ENCODE assay signal across 20 mouse cellular contexts in genomic region chr10:94800677-94801354, GRCm38 (mm10).
DNase-seq lines count a peak whose midpoint lies in the region; ATAC-seq and TF ChIP-seq lines count a peak whose summit lies in the region.
"Had no signal": no experiment of that assay in that cellular context is flagged by ENCODE, and none has a peak within 500 bp of the region (broad histone marks: within the 10 kb centered on the region; RNA-seq: fewer than 3 reads in every experiment).

No protein-coding gene starts in this region.

- DNase-seq in embryonic facial prominence, embryonic 11.5 days (ENCODE audit: low spot score): no peak
- DNase-seq in embryonic facial prominence, embryonic 10.5 days (ENCODE audit: low spot score): no peak
- DNase-seq in heart, postnatal 0 days (ENCODE audit: low spot score): no peak
- no peak for DNase-seq in heart, embryonic 10.5 days (ENCODE audit: low spot score)
- DNase-seq in MEL (ENCODE audit: low read depth, low spot score): peak; percentile 50
- no peak for DNase-seq in liver, embryonic 14.5 days (ENCODE audit: low read depth in 3 of 3, low spot score in 3 of 3)
- DNase-seq in cerebellum, adult 18-20 months: no peak
- DNase-seq in testis, postnatal 14 days (ENCODE audit: low spot score): no peak
- DNase-seq: adrenal gland, postnatal 10 days; cerebellum, adult 11-12 months; forebrain, postnatal 0 days; gastrocnemius, adult 2 months; heart, postnatal 36 days; layer of hippocampus, postnatal 36 days; lung, adult 2 months; right cerebral cortex, adult 18-20 months; thymus, adult 18-20 months had no signal

- ATAC-seq in embryonic facial prominence, embryonic 11.5 days (replicated peaks; ENCODE audit: insufficient number of reproducible peaks, low FRiP score, low TSS enrichment, low read depth): 0 out of 2 replicates have a peak, but pooled peaks have one; percentile 27
- peak; percentile 32; the same call in 1 of the 2 replicates for ATAC-seq in heart, postnatal 0 days (ENCODE audit: insufficient read depth, low read depth)
- peak; percentile 52 for ATAC-seq in liver, embryonic 14.5 days (ENCODE audit: insufficient read depth)
- ATAC-seq: forebrain, postnatal 0 days; midbrain, embryonic 16.5 days had no signal

- no peak overlapping the region for H3K4me3 ChIP-seq in embryonic facial prominence, embryonic 11.5 days (ENCODE audit: low read depth, low read length)
- no peak overlapping the region for H3K4me3 ChIP-seq in embryonic facial prominence, embryonic 10.5 days
- H3K4me3 ChIP-seq in heart, postnatal 0 days (ENCODE audit: low read depth, low read length): no peak overlapping the region
- no peak overlapping the region for H3K4me3 ChIP-seq in heart, embryonic 10.5 days
- no peak overlapping the region for H3K4me3 ChIP-seq in MEL (ENCODE audit: control insufficient read depth in 1 of 2, insufficient read depth in 1 of 2, low read depth in 2 of 2, low read length in 2 of 2)
- no peak overlapping the region for H3K4me3 ChIP-seq in liver, embryonic 14.5 days (ENCODE audit: insufficient read depth in 1 of 2, low read depth in 2 of 2, low read length in 2 of 2)
- H3K4me3 ChIP-seq: embryonic facial prominence, embryonic 13.5 days; gastrocnemius, adult 2 months; kidney, embryonic 15.5 days had no signal

- H3K9ac ChIP-seq in embryonic facial prominence, embryonic 11.5 days (replicated peaks; ENCODE audit: low read length): no peak overlapping the region
- H3K9ac ChIP-seq in heart, postnatal 0 days (replicated peaks; ENCODE audit: low read depth, low read length): no peak overlapping the region
- no peak overlapping the region for H3K9ac ChIP-seq in MEL (ENCODE audit: control insufficient read depth, low read depth, low read length, poor library complexity, severe bottlenecking)
- no peak overlapping the region for H3K9ac ChIP-seq in liver, embryonic 14.5 days (replicated peaks)
- H3K9ac ChIP-seq: embryonic facial prominence, embryonic 13.5 days; forebrain, postnatal 0 days; kidney, embryonic 15.5 days had no signal

- H3K79me2 ChIP-seq in MEL (ENCODE audit: control insufficient read depth, insufficient read depth, low read length, poor library complexity): no peaks in the 10 kb centered on the region

- no peak for TF ChIP-seq EP300 in heart, postnatal 0 days (IDR thresholded peaks at IDR 0.05; ENCODE audit: low read depth)
- peak in 1 of 2 experiments; percentile 47; a peak in 1 of 4 replicates for TF ChIP-seq EP300 in MEL (IDR thresholded peaks at IDR 0.05; ENCODE audit: low read depth in 1 of 2, low read length in 2 of 2)
- no peak for TF ChIP-seq EP300 in liver, embryonic 14.5 days (IDR thresholded peaks at IDR 0.05; ENCODE audit: low read depth)

- no peak for TF ChIP-seq RAD21 in MEL (IDR thresholded peaks at IDR 0.05; ENCODE audit: low read depth, low read length)

- H3K27ac ChIP-seq in embryonic facial prominence, embryonic 11.5 days (replicated peaks; ENCODE audit: low read depth, low read length): no peak overlapping the region
- no peak overlapping the region for H3K27ac ChIP-seq in embryonic facial prominence, embryonic 10.5 days (replicated peaks)
- no peak overlapping the region for H3K27ac ChIP-seq in heart, postnatal 0 days (ENCODE audit: low read depth)
- no peak overlapping the region; the same call in 1 of the 2 replicates for H3K27ac ChIP-seq in heart, embryonic 10.5 days
- H3K27ac ChIP-seq in MEL (ENCODE audit: control insufficient read depth, low read depth, low read length): peak overlapping the region; percentile 33
- no peak overlapping the region for H3K27ac ChIP-seq in liver, embryonic 14.5 days
- H3K27ac ChIP-seq: embryonic facial prominence, embryonic 13.5 days; gastrocnemius, adult 2 months; kidney, embryonic 15.5 days had no signal

- no peak for TF ChIP-seq POLR2A in MEL (IDR thresholded peaks at IDR 0.05; ENCODE audit: control insufficient read depth in 1 of 2, insufficient read depth in 1 of 2, low read depth in 1 of 2, low read length in 2 of 2, poor library complexity in 1 of 2)

- no peak overlapping the region for H3K4me2 ChIP-seq in embryonic facial prominence, embryonic 11.5 days (ENCODE audit: low read depth, low read length)
- H3K4me2 ChIP-seq in heart, postnatal 0 days (ENCODE audit: low read depth, low read length): no peak overlapping the region
- no peak overlapping the region for H3K4me2 ChIP-seq in liver, embryonic 14.5 days (ENCODE audit: low read depth)
- H3K4me2 ChIP-seq: embryonic facial prominence, embryonic 13.5 days; kidney, embryonic 15.5 days had no signal

- WGBS in embryonic facial prominence, embryonic 11.5 days: 85% methylated on average over 7 of the region's 7 CpGs
- 89% methylated on average over 7 of the region's 7 CpGs for WGBS in embryonic facial prominence, embryonic 10.5 days
- 57% methylated on average over 7 of the region's 7 CpGs for WGBS in heart, postnatal 0 days
- WGBS in heart, embryonic 10.5 days: 46% methylated on average over 7 of the region's 7 CpGs
- WGBS in liver, embryonic 14.5 days (ENCODE audit: insufficient replicate concordance): 26% methylated on average over 7 of the region's 7 CpGs

- peaks cover 2% of the 10 kb centered on the region; the same call in 1 of the 2 replicates for H3K4me1 ChIP-seq in embryonic facial prominence, embryonic 11.5 days (ENCODE audit: control insufficient read depth, insufficient read depth, low read length)
- H3K4me1 ChIP-seq in embryonic facial prominence, embryonic 10.5 days: peaks cover 19% of the 10 kb centered on the region
- 0 out of 2 replicates have a peak, but pooled peaks cover 8% of the 10 kb centered on the region for H3K4me1 ChIP-seq in heart, postnatal 0 days (ENCODE audit: control insufficient read depth, insufficient read depth)
- peaks cover 34% of the 10 kb centered on the region for H3K4me1 ChIP-seq in heart, embryonic 10.5 days
- peaks cover 2 to 18% of the 10 kb centered on the region in 2 experiments; a peak in 3 of 4 replicates for H3K4me1 ChIP-seq in MEL (ENCODE audit: control insufficient read depth in 1 of 2, insufficient read depth in 2 of 2, low read length in 2 of 2)
- peaks cover 0 to 12% of the 10 kb centered on the region in 2 experiments; a peak in 2 of 4 replicates for H3K4me1 ChIP-seq in liver, embryonic 14.5 days (replicated peaks; ENCODE audit: control insufficient read depth in 2 of 2, insufficient read depth in 2 of 2, low read length in 1 of 2)

- no peaks in the 10 kb centered on the region for H3K36me3 ChIP-seq in embryonic facial prominence, embryonic 11.5 days (replicated peaks; ENCODE audit: control insufficient read depth, insufficient read depth, low read depth, low read length)
- H3K36me3 ChIP-seq in embryonic facial prominence, embryonic 10.5 days (replicated peaks): peaks cover 10% of the 10 kb centered on the region
- no peaks in the 10 kb centered on the region for H3K36me3 ChIP-seq in heart, postnatal 0 days (replicated peaks; ENCODE audit: control insufficient read depth, insufficient read depth, low read length)
- 0 out of 2 replicates have a peak, but pooled peaks cover 2% of the 10 kb centered on the region for H3K36me3 ChIP-seq in heart, embryonic 10.5 days
- peaks cover 9 to 13% of the 10 kb centered on the region in 2 experiments for H3K36me3 ChIP-seq in MEL (ENCODE audit: control insufficient read depth in 1 of 2, insufficient read depth in 2 of 2, low read length in 2 of 2)
- no peaks in the 10 kb centered on the region for H3K36me3 ChIP-seq in liver, embryonic 14.5 days (replicated peaks; ENCODE audit: control insufficient read depth, insufficient read depth, low read depth)

- no peak for TF ChIP-seq CTCF in heart, postnatal 0 days (IDR thresholded peaks at IDR 0.05; ENCODE audit: low read depth)
- TF ChIP-seq CTCF in MEL (IDR thresholded peaks at IDR 0.05 in 2 of 3, conservative IDR thresholded peaks at IDR 0.05 in 1 of 3; ENCODE audit: control insufficient read depth in 1 of 3, insufficient read depth in 1 of 3, low read depth in 2 of 3, low read length in 3 of 3, poor library complexity in 1 of 3, severe bottlenecking in 1 of 3): no peak
- no peak for TF ChIP-seq CTCF in liver, embryonic 14.5 days (IDR thresholded peaks at IDR 0.05; ENCODE audit: low read depth)

- no peaks in the 10 kb centered on the region for H3K9me3 ChIP-seq in embryonic facial prominence, embryonic 11.5 days (replicated peaks; ENCODE audit: control insufficient read depth, low read length)
- H3K9me3 ChIP-seq in embryonic facial prominence, embryonic 10.5 days: no peaks in the 10 kb centered on the region
- no peaks in the 10 kb centered on the region for H3K9me3 ChIP-seq in heart, postnatal 0 days (replicated peaks; ENCODE audit: control insufficient read depth, low read length)
- H3K9me3 ChIP-seq in heart, embryonic 10.5 days: no peaks in the 10 kb centered on the region
- H3K9me3 ChIP-seq in MEL (replicated peaks; ENCODE audit: insufficient read depth, low read length): no peaks in the 10 kb centered on the region
- no peaks in the 10 kb centered on the region for H3K9me3 ChIP-seq in liver, embryonic 14.5 days (ENCODE audit: control insufficient read depth, low read length)
- H3K9me3 ChIP-seq: embryonic facial prominence, embryonic 13.5 days; kidney, embryonic 15.5 days had no signal

- H3K27me3 ChIP-seq in embryonic facial prominence, embryonic 11.5 days (ENCODE audit: control insufficient read depth, insufficient read depth, low read length): no peaks in the 10 kb centered on the region
- H3K27me3 ChIP-seq in embryonic facial prominence, embryonic 10.5 days (replicated peaks; ENCODE audit: low read depth, poor library complexity, severe bottlenecking): no peaks in the 10 kb centered on the region
- no peaks in the 10 kb centered on the region for H3K27me3 ChIP-seq in heart, postnatal 0 days (ENCODE audit: control insufficient read depth, insufficient read depth, low read length)
- H3K27me3 ChIP-seq in heart, embryonic 10.5 days (ENCODE audit: insufficient read depth, poor library complexity, severe bottlenecking): peaks cover 7% of the 10 kb centered on the region; the same call in 1 of the 2 replicates
- H3K27me3 ChIP-seq in MEL (ENCODE audit: control insufficient read depth in 1 of 2, insufficient read depth in 2 of 2, low read length in 2 of 2): no peaks in the 10 kb centered on the region
- no peaks in the 10 kb centered on the region for H3K27me3 ChIP-seq in liver, embryonic 14.5 days (ENCODE audit: control insufficient read depth, insufficient read depth, low read length)
- H3K27me3 ChIP-seq: embryonic facial prominence, embryonic 13.5 days; kidney, embryonic 15.5 days had no signal

TF ChIP-seq in MEL, 35 proteins besides CTCF, POLR2A, EP300 and RAD21:
- TF ChIP-seq SMC3 (IDR thresholded peaks at IDR 0.05; ENCODE audit: low read depth, low read length): peak; percentile 4; the same call in 1 of the 2 replicates
- TF ChIP-seq KAT2A (conservative IDR thresholded peaks at IDR 0.05; ENCODE audit: low read depth, low read length): no peak
- peak; percentile 39; the same call in 1 of the 2 replicates for TF ChIP-seq GATA1 (IDR thresholded peaks at IDR 0.05; ENCODE audit: low read depth, low read length)
TF ChIP-seq in MEL: peak in this region for 2.
